Mouse (Mus musculus): ENCODE results near the gene Pfkp.

Gene Pfkp

GRCm38 (mm10) chr13:6636520-6636919, 12.1 kb downstream of the Pfkp start:
- peak; percentile 36 to 41 for DNase-seq

- DNase-seq, result no peak
These were observed 13.2 kb downstream of the Pfkp start for GRCm38 (mm10) chr13:6635138-6636076.

- no peak for DNase-seq
These were observed 14.5 kb downstream of the Pfkp start for GRCm38 (mm10) chr13:6634063-6634462.

- no peak for DNase-seq
These were observed 15.1 kb downstream of the Pfkp start for GRCm38 (mm10) chr13:6633524-6633923.

- DNase-seq, result no peak
These were observed 15.6 kb downstream of the Pfkp start for GRCm38 (mm10) chr13:6632935-6633334.

- DNase-seq, result no peak
These were observed 16.1 kb downstream of the Pfkp start for GRCm38 (mm10) chr13:6632513-6632912.

- DNase-seq, result no peak
These were observed 16.6 kb downstream of the Pfkp start for GRCm38 (mm10) chr13:6631772-6632510.

GRCm38 (mm10) chr13:6630660-6631059, 17.9 kb downstream of the Pfkp start:
- DNase-seq, result no peak

- no peak for DNase-seq
These were observed 18.6 kb downstream of the Pfkp start for GRCm38 (mm10) chr13:6629927-6630326.

- DNase-seq, result no peak
These were observed 19.4 kb downstream of the Pfkp start for GRCm38 (mm10) chr13:6628998-6629764.

- DNase-seq, result no peak
These were observed 20.3 kb downstream of the Pfkp start for GRCm38 (mm10) chr13:6628261-6628660.

- no peak for DNase-seq
These were observed 21.2 kb downstream of the Pfkp start for GRCm38 (mm10) chr13:6627352-6627751.

- no peak for DNase-seq
These were observed 22.0 kb downstream of the Pfkp start for GRCm38 (mm10) chr13:6626508-6627114.

- DNase-seq, result no peak
These were observed 22.6 kb downstream of the Pfkp start for GRCm38 (mm10) chr13:6625942-6626341.

- no peak for DNase-seq
These were observed 24.0 kb downstream of the Pfkp start for GRCm38 (mm10) chr13:6624604-6625003.

- DNase-seq, result no peak
These were observed 24.5 kb downstream of the Pfkp start for GRCm38 (mm10) chr13:6624121-6624520.

GRCm38 (mm10) chr13:6621831-6622230, 26.7 kb downstream of the Pfkp start:
- DNase-seq, result no peak

GRCm38 (mm10) chr13:6620250-6620649, 28.3 kb downstream of the Pfkp start:
- no peak for DNase-seq

GRCm38 (mm10) chr13:6618711-6619110, 29.9 kb downstream of the Pfkp start:
- no peak for DNase-seq

GRCm38 (mm10) chr13:6613690-6614445, 34.7 kb downstream of the Pfkp start:
- DNase-seq, result no peak

GRCm38 (mm10) chr13:6602786-6603409, 45.7 kb downstream of the Pfkp start:
- DNase-seq, result no peak

All from lung, postnatal 4 days (tissue).